Mouse (Mus musculus) cerebellum, adult 2 months (tissue): ENCODE results near the gene Npr1. TPM values are rescaled to one million over a fixed set of nuclear protein-coding genes. Genes with fewer than 3 reads are reported as not detected.

Experiments used
- DNase-seq, 2 experiments: peaks; one replicate each; pipeline ENCODE4 v3.0.0; 2021
- H3K27ac ChIP-seq: fragments of 200-500 bp; 2 replicates; pipeline ENCODE4 v1.5.1; 2012; ENCODE audit warnings: low read length, control low read depth, inconsistent platforms; ENCODE audit not compliant: insufficient read depth
- H3K27me3 ChIP-seq: fragments of 200-500 bp; 2 replicates; pipeline ENCODE4 v1.6.1; 2012; ENCODE audit warnings: inconsistent platforms, mild to moderate bottlenecking, low read length, moderate library complexity; ENCODE audit not compliant: control insufficient read depth, insufficient read depth
- H3K4me1 ChIP-seq: fragments of 200-500 bp; 2 replicates; pipeline ENCODE4 v1.6.1; 2011; ENCODE audit warnings: low read length; ENCODE audit not compliant: control insufficient read depth, insufficient read depth
- H3K4me3 ChIP-seq: fragments of 200-500 bp; replicated peaks from 2 replicates; pipeline ENCODE3; 2011; ENCODE audit warnings: mild to moderate bottlenecking, low read depth, low read length, control low read depth; ENCODE audit not compliant: insufficient read depth
- CTCF ChIP-seq: fragments of 200-500 bp; IDR thresholded peaks from 2 replicates; pipeline ENCODE4 v1.5.1; 2011; ENCODE audit warnings: low read depth, mild to moderate bottlenecking, control low read depth, low read length, moderate library complexity, borderline replicate concordance; ENCODE audit not compliant: insufficient read depth
- POLR2A ChIP-seq: fragments of 200-500 bp; IDR thresholded peaks from 2 replicates; pipeline ENCODE4 v1.6.1; 2011; ENCODE audit warnings: low read length, control low read depth, borderline replicate concordance; ENCODE audit not compliant: insufficient read depth
- WGBS: fragments of 180-500 bp; shearing (Covaris S2); methylation state at CpG from one replicate; pipeline ENCODE4 v1.1.7; 2018; 5-methylcytosine and 5-hydroxymethylcytosine counted together
- polyA plus RNA-seq: library from polyadenylated mRNA; depleted of rRNA; stranded (reverse); fragments of >200 nt; gene quantifications from 2 replicates; pipeline ENCODE4 v1.2.3, GENCODE M21; 2012

Gene Npr1
- polyA plus RNA-seq, 1 experiment = 16.1 TPM

DNA sequence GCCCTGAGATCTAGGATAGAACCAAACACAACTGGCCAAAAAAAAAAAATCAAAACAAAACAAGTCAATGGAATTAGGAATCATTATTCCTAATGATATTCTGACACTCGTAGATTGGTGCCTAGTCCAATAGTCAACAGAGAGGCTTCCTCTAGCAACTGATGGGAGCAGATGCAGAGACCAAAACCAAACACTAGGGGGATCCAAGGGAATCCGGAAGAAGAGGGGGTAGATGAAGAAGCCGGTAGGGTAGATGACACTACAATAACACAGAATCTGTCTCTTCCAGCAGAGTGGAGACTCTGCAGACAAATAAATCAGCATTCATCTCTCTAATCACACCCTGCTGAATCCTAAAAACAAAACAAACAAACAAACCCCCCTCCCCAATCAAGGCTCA is 6.5 kb upstream of the Npr1 start:
- TF ChIP-seq CTCF = peak; percentile 20; the same call in 1 of the 2 replicates
- no peak for TF ChIP-seq POLR2A
- no peak overlapping the region for H3K4me3 ChIP-seq
- no peaks in the 10 kb centered on the region for H3K27me3 ChIP-seq
- 13% methylated on average over 3 of the region's 3 CpGs for WGBS
- H3K4me1 ChIP-seq = no peaks in the 10 kb centered on the region; the same call in 1 of the 2 replicates
- H3K27ac ChIP-seq = no peak overlapping the region
- no peak for DNase-seq

DNA sequence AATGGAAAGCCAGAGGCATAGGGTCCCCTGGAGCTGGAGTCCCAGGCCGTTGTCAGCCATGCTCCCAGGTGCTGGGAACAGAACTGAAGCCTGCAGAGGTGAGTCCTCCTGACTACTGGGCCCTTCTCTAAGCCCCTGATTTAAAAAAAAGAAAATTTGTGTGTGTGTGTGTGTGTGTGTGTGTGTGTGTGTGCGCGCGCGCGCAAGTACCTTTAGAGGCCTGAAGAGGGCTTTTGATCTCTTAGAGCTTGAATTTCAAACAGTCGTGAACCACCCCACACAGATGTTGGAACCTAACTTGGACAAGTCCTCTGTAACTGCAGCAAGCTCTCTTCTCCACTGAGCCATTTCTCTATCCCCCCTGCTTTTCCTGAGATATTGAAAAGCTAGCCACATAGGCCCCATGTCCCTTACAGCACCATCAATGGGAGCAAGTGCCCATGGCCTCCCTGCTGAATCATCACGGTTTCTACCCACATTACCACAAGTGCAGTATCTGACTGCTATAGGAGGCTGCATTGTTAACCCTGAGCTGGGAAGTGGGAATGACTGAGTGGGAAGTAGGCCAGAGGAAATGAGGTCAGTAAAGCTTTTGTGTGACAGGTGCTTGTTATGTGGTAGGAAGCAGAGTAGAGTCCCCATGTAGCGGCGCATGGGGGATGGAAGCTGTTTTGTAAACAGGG is 2.1 kb upstream of the Npr1 start:
- DNase-seq = no peak
- TF ChIP-seq CTCF (no peak), POLR2A (no peak)
- Histone ChIP-seq H3K4me3 (no peak overlapping the region), H3K27me3 (peaks cover 3% of the 10 kb centered on the region; the same call in 1 of the 2 replicates), H3K4me1 (no peaks in the 10 kb centered on the region), H3K27ac (no peak overlapping the region)
- WGBS = 92% methylated on average over 10 of the region's 10 CpGs

DNA sequence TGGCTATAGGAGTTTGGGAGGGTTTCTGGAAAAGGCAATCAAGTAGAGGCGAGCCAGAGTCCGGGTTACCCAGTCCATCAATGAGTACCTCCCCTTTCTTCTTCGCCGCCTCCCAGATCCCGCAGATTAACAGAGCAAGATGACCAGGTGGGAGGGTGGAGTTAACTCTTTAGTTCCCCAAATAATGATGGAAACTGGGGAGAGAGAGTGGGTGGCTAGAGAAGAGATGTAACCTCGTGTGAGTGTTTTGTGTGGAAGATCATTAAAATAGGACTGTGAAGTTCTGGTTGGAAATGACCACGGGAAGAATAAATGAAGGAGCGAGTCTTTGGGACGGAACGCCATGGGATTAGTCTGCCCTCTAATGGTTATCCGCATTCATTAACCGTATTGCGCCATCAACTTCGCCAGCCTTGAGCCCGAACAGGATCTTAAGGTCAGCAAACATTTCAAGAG is 673 bp upstream of the Npr1 start:
- Histone ChIP-seq H3K4me3 (peak overlapping the region; percentile 60), H3K4me1 (no peaks in the 10 kb centered on the region), H3K27me3 (peaks cover 3% of the 10 kb centered on the region; the same call in 1 of the 2 replicates), H3K27ac (no peak overlapping the region)
- under 1% methylated on average over 15 of the region's 15 CpGs for WGBS
- TF ChIP-seq CTCF (peak; percentile 74), POLR2A (no peak)
- peak; percentile 64 to 67 for DNase-seq

DNA sequence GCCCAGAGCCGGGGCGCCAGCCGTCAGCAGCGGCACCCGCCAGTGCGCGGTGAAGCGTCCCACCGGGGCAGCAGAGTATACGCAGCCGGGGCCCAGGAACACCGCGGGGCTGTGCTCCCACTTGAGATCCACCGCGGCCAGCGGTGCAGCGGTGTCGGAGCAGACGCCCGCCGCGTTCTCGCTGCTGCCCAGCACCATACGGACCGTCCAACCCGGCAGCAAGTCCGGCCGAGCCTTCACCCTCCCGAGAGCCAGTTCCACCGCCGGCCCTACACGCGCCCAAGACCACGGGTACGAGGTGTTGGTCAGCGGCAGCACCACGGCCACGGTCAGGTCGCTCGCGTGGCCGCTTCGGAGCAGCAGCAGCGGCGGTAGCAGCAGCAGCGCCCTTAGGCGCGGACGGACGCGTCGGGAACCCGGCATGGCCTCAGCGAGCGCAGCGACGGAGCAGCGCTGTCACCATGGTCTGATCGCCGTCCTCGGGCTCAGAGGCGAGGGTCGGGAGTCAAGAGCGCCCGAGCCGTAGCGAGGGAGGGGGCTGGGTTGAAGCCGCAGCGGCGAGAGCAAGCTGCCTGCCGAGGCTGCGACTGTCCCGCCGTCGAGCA is 483 bp downstream of the Npr1 start:
- TF ChIP-seq CTCF (no peak), POLR2A (no peak)
- peaks cover 3% of the 10 kb centered on the region; the same call in 1 of the 2 replicates for H3K27me3 ChIP-seq
- WGBS = 1% methylated on average over 75 of the region's 75 CpGs

DNA sequence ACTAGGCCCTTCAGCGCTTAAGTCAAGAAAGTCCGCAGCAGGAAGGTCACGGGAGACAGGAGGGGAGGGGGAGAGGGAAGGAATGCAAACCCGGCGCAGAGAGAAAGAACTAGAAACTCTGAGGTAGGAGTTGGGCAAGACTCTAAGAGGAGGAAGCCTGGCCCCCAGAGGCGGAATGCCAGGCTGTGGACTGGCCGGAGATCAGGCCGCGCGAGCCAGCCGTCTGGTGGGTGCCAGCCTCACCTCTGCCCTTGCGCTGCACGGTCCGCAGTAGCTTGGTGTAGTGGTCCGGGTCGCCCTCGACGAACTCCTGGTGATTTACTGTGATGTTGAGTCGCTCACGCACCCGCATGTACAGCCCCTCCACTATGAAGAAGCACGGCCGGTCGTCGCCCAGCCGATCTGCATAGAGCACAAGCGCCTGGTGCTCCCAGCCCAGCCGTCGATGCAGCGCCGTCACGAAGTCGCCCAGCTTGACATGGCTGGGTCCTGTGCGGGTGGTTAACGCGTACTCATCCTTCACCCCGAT is 1.1 kb downstream of the Npr1 start:
- H3K27ac ChIP-seq = no peak overlapping the region
- WGBS = 20% methylated on average over 37 of the region's 37 CpGs
- H3K27me3 ChIP-seq = peaks cover 3% of the 10 kb centered on the region; the same call in 1 of the 2 replicates
- DNase-seq = no peak
- no peak overlapping the region for H3K4me3 ChIP-seq
- no peak for TF ChIP-seq POLR2A
- TF ChIP-seq CTCF = no peak
- H3K4me1 ChIP-seq = no peaks in the 10 kb centered on the region

More for the DNA sequence above, 483 bp downstream of the Npr1 start:
- Histone ChIP-seq H3K4me3 (peak overlapping the region; percentile 41), H3K27ac (no peak overlapping the region), H3K4me1 (no peaks in the 10 kb centered on the region)
- peak in 1 of 2 experiments; percentile 30 for DNase-seq

DNA sequence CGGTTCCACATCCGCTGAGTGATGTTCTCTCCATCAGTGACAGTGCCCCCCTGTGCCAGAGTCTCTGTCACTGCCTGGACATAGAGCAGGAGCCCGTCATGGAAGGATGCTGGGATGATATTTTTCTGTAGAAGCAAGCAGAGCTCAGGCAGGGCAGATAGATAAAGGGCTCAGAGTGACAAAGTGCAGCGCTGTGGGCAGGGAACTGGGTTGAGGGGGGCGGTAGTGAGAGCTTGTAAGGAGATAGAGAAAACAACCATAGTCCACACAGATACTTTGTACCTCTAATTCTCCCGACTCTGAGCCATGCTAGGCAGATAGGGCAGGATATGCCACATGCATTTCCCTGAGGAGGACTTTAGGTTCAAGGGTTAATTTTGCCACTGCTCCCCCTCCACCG is 3.1 kb downstream of the Npr1 start:
- Histone ChIP-seq H3K4me3 (no peak overlapping the region), H3K27me3 (peaks cover 3% of the 10 kb centered on the region; the same call in 1 of the 2 replicates), H3K27ac (no peak overlapping the region), H3K4me1 (no peaks in the 10 kb centered on the region)
- DNase-seq = no peak
- TF ChIP-seq POLR2A = no peak
- TF ChIP-seq CTCF = no peak
- WGBS = 41% methylated on average over 7 of the region's 7 CpGs

DNA sequence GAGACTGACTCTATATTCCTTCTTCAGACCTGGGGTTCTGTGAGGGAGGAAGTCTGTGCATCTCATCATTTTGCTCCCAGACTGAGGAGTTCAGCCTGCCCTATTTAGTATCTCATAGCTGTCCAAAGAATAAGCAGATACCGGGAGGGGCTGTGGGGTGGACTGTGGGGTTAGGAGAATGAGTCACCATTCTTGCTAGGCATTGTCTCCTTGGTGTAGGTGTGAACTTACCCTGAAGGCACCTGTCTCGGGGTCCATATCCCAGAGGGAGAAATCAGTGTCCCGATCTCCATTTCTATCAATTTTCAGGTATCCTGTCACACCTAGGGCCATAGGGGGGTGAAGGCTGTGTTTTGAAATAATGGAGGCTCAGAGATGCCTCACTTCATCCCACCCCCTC is 3.7 kb downstream of the Npr1 start:
- Histone ChIP-seq H3K27me3 (peaks cover 3% of the 10 kb centered on the region; the same call in 1 of the 2 replicates), H3K27ac (no peak overlapping the region), H3K4me3 (no peak overlapping the region), H3K4me1 (no peaks in the 10 kb centered on the region)
- TF ChIP-seq POLR2A = no peak
- no peak for TF ChIP-seq CTCF
- 95% methylated on average over 3 of the region's 3 CpGs for WGBS
- no peak for DNase-seq
